Mouse (Mus musculus): ENCODE measurements around the gene Cdk14.
"Not testable (repeated sequence)": the region's sequence is repeated elsewhere in the genome, so short reads cannot be mapped to it uniquely, and the experiment has no call there.

Gene Cdk14

DNA sequence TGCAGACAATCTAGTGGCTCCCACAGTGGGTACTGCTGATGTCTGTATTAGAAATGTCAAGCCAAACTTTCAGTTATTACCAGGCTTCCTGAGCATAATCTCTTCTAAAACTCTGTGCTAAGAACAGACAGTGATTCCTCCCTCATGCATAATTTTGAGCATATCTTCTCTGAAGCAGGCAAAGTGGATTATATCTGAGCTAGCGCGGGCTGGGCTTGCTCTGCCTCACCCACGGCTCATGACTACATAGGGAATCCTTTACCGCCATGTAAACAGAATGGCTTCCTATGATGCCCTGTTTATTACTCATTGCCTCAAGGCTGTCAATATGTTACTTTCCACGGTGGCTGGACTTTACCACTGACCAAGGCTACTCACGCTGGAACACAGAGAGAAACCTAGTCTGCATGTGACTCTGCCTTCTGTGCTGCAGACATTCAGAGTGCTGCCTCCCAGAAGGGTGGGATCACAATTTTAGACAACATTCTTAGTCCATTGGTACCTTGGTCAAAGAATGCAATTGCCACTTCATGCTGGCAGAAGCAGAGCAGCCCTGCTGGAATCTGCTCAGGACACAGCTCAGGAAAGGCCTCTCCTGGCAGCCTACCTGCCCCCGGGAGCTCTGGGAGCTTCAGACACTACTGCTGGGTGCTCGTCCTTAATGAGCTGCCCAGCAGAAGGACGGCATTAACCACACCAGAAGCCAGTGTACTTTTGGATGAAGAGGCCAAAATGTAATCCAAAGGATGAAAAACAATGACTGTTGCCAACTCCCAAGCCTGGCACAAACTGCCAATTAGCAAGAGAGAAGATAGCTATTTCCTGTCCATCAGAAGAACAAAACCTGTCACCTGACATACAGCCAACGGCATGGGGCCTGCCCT, 503.5 kb downstream of the Cdk14 start:
- no peak for DNase-seq (ENCODE audit: low spot score in 2 of 2)

DNA sequence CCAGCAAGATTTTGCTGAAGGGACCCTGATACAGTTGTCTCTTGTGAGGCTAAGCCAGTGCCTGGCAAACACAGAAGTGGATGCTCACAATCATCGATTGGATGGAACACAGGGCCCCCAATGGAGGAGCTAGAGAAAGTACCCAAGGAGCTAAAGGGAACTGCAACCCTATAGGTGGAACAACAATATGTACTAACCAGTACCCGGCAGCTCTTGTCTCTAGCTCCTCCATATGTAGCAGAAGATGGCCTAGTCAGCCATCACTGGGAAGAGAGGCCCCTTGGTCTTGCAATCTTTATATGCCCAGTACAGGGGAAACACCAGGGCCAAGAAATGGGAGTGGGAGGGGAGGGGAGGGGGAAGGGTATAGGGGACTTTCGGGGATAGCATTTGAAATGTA, 515.2 kb downstream of the Cdk14 start:
- not testable (repeated sequence) for DNase-seq (ENCODE audit: low spot score in 2 of 2)

DNA sequence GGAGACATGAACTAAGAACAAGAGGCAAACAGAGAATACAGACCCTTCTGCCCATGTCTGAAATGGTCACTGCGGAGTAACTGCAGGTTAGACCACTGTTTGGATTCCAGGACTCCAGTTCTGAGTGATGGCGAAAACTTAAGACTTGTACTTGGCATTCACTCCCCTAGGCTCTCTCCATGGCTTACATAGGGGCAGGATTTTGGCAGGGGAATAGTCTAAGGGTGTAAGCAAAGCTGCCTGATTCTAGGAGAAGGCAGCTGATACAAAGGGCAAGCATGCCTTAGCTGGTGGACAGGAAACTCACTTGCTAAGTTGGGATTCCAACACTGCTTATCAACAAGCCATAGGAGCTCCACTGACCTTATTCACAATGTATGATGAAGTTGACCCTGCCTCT, 521.9 kb downstream of the Cdk14 start:
- no peak for DNase-seq (ENCODE audit: low spot score in 2 of 2)

DNA sequence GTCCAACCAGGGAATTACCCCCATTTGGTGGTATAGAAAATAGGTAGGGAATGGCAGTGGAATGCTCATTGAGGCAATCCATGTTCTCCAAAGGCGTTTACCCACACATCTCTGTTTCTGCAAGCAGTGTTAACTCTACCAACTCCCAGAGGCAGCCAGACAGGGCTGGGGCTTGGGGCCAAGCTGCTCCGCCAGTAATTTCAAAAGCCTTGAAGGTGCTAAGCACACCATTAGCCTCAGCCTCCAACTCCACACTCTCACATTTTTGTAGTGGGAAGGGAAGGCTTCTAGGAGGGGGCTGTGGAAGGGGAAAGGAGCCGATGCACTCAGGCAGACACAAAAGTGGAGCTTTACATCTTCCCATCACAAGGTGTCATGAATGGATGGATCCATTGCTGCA, 525.1 kb downstream of the Cdk14 start:
- no peak for DNase-seq (ENCODE audit: low spot score in 2 of 2)

DNA sequence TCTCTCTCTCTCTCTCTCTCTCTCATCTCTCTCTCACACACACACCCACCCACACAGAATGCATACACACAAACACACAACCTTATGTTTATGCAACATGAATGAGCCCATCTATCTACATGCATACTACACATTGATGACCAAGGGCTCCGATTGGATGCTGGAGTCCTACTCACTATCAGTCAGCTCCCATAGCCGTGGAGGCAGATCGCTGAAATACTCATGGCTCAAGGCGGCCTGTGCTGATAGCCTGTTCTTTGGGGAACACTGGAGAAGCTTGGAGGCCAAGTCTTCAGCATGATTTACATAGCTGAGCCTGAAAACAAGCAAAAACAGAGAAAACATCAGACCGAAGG, 526.3 kb downstream of the Cdk14 start:
- DNase-seq (ENCODE audit: low spot score in 2 of 2): no peak

DNA sequence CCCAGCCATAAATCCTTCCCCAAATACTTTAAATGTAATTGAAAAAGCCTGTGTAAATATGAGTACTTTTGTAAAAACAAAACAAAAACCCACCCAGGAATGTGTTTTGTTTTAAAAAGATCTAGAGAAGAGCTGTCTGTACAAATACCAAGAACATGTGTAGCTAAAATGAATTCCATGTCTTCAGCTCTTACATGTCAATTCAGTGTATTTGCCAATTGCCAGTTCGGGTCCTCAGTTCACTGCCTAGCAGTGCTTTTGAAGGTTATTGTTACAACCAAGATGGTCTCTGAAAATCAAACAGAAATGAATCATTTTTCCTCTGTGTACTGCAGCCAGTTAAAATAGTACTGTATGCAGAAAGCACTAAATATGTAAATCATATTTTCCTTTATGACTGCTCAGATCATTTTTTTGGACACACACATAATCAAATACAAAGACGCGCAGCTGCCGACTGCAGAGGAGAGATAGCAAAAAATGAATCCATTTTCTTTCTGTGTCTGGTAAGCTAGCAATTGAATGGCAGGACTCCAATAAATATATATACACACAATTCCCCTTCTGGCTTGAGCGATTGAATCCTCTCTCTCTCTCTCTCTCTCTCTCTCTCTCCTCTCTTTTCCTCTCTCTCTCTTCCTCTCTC, 526.8 kb downstream of the Cdk14 start:
- DNase-seq (ENCODE audit: low spot score in 2 of 2): no peak

DNA sequence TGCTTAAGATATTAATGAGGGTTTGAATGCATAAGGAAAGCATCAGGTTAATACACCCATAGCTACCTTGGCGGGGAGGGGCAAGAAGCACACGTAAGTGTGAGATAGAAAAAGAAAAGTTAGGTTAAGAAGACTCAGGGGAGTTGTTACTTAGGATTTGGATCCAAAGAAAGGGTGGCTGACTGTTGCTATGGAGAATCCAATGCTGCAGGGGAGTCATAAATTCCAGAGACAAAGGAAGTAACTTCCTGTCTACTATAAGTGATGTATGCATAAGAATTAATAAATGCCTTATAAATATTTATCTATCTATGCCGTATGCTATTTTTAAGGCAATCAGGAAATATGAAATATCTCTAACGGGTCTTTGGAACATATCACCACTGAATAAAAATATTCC, 527.4 kb downstream of the Cdk14 start:
- no peak for DNase-seq (ENCODE audit: low spot score in 2 of 2)

DNA sequence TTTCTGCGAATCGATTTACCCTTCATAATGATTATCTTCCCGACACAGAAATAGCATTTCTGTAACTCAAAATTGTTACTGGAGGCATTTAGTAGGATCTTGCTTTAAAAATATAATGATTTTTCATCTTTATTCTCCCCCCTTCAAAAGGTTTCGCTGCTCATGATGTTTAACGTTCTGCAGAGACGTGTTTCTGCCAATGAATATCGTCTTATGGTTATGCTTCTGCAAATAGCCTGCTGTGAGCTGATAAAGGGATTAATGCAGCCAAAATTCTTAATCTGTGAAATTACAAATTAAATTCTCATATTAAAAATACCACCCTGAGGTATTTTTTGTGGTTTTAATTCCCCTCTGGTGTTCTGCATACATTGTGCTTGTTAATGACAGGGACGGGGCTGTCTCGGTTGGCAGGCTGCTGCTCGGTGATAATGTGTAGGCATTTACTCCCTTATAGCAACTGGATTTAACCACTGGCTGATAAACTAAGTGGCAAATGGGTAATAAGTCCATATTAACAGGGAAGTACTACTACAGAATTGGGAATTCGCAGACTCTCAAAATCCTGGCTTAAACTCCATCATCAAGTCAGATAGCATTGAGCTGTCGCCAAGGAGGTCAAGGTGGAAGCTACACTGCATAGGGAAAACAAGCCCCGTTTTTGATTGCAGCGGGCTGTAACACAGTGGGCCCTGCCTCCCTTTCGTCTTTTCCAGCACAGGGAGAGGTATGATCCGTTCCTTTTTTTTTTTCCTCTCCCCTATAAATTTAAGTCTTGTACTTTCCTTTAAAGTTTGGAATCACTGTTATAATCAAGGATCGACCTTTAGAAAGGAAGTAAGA, 528.0 kb downstream of the Cdk14 start:
- DNase-seq (ENCODE audit: low spot score in 2 of 2): no peak

DNA sequence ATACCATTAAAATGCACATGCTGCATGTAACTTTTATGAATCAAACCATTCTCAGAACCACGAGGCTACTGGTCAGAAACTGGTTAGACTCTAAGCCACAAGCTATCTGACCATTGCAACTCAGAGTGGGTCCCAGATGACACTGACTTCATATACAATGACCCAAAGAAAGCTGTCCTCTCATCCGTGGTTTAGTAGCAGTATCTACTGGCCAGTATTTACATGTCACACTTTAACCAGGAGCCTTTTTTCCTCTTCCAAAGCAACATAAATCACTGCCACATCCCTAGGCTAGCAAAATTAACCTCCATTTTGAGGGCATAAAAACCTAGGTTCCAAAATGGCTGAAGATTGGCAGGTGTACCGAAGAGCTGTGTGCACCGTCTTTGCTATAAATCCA, 533.0 kb downstream of the Cdk14 start:
- no peak for DNase-seq (ENCODE audit: low spot score in 2 of 2)

DNA sequence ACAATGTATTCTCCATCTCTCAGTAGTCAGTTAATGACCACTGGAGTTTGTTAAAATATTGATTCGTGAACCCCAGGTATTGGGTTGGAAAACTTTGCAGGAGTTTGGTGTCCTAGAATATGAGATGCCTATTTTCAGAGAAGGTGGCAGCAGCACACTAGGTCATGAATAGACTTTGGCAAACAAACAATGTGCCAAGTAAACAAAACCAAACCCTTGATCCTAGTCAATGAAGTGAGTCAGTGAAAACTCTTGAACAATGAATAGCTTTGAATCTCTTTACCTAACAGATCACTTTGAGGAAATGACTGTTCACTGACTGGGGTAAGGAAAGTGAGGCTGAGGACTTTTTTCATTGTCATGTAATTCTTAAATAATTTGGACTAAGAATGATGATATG, 537.3 kb downstream of the Cdk14 start:
- DNase-seq (ENCODE audit: low spot score in 2 of 2): no peak

DNA sequence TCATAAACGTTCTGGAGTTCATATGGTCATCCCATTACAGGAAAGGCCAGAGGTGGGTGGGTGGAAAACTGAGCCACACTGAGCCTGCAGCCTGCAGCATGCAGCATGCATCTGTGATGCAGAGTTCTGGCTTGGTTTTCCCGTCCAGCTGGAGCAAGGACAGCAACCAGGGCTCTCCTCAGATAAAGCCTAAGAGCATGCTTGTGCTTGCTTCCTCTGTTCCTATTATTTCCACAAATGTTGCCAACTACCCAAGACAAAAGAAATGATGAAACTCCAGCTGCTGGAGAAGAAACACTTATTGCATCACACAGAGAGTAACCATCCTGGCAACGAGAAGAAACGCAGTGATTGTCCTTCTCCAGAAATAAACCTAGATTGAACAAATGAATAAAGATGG, 539.8 kb downstream of the Cdk14 start:
- DNase-seq (ENCODE audit: low spot score in 2 of 2): no peak

DNA sequence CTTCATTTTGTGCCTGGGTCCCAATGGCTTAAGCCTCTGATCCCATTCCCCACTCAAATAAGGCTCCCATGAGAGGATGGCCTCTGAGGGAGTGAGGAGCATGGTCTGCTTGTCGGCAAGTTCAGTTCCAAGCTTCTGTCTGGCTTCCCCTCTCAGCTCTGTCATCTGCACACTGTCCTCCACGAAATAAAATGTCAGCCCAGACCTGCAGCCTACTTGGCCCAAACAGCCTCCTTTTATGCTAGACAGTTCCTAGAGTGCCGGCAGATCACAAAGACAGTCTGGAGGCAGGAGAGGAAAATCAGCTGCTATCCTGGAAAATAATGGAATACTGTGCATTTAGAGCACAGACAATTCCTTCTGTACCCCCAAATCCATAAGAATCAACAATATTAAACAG, 541.2 kb downstream of the Cdk14 start:
- DNase-seq (ENCODE audit: low spot score in 2 of 2): no peak

DNA sequence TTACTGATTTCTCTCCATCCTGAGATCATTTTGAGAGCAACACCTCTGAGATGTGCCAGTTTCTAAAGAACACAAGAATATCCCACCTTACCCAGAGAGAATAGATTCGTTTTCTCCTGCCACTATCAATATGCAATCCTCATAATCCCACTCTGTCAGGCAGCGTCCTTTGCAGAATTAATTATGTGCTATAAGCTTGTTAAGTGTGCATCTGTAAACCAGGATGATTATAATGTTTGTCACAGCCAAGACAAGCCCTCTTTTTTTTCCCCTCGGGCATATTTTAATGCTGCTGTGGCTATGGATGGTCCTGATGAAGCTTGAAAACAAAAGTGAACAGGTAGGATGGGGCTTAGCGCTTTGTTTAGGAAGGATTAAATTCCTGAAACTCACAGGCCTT, 542.5 kb downstream of the Cdk14 start:
- no peak for DNase-seq (ENCODE audit: low spot score in 2 of 2)

DNA sequence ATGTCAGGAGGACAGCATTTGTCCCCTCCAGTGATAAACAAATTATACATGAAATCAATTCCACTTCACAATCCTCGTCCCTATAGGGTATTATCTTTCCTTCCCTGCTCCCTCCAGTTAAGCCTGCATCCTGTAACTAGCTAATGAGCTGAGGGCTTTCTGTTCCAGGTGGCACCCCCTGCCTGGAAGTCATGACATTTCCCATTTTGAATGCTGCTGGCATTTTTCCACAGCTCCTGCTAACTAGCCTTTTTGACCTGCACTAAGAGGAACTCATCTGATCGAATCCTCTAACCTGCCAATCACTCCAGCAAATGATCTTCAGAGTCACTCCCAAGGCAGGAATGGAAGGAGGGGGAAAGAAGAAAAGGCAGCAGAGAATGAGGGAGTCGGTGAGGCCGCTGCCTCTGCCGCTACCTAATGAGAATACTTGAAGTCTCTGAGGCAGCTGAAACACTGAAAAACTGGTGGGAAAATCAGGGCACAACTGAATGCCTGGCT, 542.9 kb downstream of the Cdk14 start:
- DNase-seq (ENCODE audit: low spot score in 2 of 2): no peak

DNA sequence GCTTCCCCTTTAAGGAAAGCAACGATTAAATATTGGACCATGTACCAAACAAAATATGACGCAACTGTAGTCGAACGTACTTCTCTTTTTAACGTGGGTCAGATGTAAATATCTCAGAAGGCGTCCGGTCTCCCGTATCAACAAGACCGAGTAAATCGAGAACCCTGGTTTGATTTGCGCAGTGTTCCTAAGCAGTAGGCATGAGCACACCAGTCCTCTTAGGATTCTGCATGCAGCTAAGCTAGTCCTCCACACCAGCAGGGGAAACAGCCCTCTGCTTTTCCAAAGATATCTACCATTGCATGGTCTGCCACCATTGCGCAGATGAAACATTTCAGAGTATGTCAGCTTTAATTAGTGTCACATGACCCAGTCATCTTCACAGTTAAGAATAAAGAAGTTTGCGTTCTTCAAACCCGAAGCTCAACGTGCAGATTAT, 543.4 kb downstream of the Cdk14 start:
- no peak for DNase-seq (ENCODE audit: low spot score in 2 of 2)

DNA sequence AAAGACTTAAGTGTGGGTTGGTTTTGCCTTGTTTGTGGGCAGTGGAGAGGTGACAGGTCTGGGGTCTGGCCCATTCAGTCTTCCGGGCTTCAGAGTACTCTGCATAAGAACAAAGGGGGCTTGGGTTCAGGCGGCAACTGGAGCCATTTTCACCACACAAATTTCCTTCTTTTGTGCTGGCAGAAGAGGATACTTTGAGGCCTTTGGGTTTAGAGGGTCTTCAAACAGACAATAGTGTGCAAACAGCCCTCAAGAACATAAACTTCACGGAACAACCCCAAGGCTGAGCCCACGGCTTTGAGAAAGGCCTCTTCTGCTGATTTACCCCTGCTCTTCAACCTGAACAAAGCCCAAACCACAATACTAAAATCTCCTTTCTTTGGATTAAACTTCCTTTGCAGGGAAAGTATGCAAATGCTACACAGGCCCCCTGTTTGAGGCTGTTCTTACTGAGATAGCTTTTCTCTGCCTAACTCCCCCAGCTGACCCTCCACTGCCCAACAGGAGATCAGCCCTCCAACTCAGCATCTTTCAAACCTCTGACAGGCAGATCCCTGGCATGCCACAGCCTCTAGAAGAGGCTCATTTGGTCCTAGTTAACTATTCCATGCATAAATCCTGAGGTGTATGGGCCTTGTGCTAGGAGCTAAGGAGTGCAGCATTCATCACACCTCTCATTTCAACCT, 549.9 kb downstream of the Cdk14 start:
- no peak for DNase-seq (ENCODE audit: low spot score in 2 of 2)

DNA sequence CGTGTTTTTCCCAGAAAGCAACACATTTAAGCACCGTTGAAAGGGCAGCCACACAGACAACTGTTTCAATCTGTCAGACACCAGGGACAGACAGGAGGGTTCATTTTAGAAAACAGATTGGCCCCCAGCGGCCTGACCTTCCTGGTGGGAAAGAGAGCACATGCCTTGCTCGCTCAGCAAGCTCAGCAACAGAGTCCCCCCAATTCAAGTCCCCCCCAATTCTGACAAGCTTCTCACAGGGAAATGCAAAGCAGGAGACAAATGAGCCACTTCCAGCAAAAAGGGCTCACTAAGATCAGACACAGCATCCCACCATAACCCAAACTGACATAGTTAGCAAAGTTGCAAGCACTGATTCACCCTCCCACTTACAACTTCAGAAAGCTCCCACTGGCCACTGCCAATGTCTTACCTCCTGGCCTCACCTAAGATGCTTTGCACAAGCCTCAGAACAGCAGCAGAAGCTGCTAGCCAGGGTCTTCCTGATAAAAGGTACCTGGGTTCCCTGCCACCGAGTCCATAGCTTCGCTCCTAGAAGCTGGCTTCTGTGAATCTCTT, 551.5 kb downstream of the Cdk14 start:
- DNase-seq (ENCODE audit: low spot score in 2 of 2): no peak

DNA sequence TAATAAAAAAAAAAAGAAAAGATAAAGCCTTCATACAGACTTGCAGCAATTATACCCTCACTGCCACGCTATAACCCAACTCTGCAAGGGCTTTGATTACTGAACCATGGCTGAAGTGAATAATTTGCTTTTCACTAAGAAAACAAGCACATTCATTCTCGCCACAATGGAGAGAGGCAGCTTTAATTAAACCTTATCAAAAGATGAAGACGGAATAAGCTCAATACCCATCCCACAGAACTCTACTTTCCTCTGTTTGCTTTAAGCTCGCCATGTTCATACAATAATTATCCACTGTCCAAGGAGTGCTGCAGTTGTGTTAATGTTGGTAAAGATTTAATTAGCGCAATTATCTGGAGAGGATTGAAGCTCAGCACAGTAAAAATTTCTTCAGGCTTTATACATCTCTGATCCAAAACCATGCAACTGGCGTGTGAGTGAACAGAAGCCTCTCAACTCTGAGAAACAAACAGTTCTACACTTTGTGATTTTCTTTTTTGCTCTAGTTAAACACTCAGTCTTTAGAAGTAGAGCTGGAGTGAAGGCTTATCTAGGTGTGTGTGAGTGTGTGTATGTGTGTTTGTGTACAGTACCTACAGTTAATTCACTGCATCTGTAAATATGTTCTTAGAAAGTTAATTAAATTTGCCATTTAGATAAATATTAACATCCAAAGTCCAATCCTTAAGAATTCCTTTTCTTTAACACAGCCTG, 552.1 kb downstream of the Cdk14 start:
- no peak for DNase-seq (ENCODE audit: low spot score in 2 of 2)

DNA sequence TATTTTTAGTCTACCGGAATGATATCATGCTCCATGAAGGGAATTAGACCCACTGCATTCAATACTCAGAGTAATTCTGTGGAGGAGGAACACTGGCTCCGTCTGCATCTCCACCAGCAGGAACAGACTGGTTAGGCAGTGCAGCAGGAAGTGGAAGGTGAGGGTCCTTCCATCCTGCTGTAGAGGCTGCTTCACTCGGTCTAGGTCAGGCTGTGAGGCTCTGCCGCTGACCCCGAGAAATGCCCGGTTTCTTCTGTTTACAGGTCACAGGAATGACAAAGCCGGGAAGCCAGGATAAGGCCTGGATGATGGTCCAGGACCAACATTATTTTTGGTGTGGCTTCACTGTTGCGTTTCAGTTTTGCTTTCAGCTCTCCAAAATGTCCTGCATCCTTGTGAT, 553.2 kb downstream of the Cdk14 start:
- DNase-seq (ENCODE audit: low spot score in 2 of 2): no peak

DNA sequence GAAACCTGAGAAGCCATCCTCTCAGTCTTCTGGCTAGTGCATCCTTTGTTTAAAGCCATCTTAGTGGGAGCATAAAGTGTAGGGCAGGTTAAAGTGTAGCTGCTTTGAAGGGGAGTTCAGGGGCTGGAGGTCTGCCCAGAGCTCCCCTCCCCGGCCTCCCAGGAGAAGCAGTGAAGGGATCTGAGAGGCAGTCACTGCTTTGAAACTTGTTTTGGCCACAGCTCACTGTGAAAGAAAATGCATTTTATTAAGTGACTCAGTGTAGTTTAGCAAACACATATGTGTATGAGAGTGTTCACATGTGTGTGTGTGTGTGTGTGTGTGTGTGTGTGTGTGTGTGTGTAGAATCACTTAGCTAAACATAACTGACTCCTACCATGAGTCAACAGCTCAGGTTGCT, 554.0 kb downstream of the Cdk14 start:
- no peak for DNase-seq (ENCODE audit: low spot score in 2 of 2)

DNA sequence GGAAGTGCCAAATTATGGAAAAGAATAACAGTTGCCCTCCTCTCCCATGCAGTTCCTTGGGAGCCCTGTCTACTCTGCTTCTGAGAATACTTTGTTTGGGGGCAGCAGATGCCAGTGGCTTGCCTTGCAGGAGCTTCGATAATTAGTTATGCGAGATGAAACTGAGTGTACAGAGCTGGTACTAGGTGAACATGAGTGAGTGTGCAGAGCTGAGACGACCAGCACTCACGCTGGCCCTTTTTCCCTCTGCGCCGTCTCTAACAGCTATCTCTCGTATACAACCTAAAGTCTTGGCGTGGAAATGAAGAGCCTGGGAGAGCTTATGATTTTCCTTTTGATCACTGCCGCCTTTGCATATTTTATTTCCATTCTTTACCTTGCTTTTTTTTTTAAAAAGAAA, 558.5 kb downstream of the Cdk14 start:
- DNase-seq (ENCODE audit: low spot score in 2 of 2): no peak
